Mouse (Mus musculus): ENCODE data around the gene Elovl3.
A peak's percentile ranks its signal among the peaks of the same experiment; 100 is the strongest.
"Not testable (repeated sequence)": the region's sequence is repeated elsewhere in the genome, so short reads cannot be mapped to it uniquely, and the experiment has no call there.

Elovl3 gene

GRCm38 (mm10) chr19:46131694-46132525 is at the start of gene Elovl3:
Gene Elovl3, plus strand, starts transcription at chr19:46131897.
- DNase-seq, result peak; percentile 15 to 21

GRCm38 (mm10) chr19:46085185-46085584 is 46.5 kb upstream of the Elovl3 start:
- no peak for DNase-seq

GRCm38 (mm10) chr19:46086337-46086736 is 45.4 kb upstream of the Elovl3 start:
- DNase-seq, result peak; percentile 58 to 69

GRCm38 (mm10) chr19:46087871-46088270 is 43.8 kb upstream of the Elovl3 start:
- DNase-seq, result peak; percentile 40 to 62

GRCm38 (mm10) chr19:46091641-46092040 is 40.1 kb upstream of the Elovl3 start:
- DNase-seq, result no peak

GRCm38 (mm10) chr19:46094144-46094543 is 37.6 kb upstream of the Elovl3 start:
- DNase-seq, result no peak

DNA sequence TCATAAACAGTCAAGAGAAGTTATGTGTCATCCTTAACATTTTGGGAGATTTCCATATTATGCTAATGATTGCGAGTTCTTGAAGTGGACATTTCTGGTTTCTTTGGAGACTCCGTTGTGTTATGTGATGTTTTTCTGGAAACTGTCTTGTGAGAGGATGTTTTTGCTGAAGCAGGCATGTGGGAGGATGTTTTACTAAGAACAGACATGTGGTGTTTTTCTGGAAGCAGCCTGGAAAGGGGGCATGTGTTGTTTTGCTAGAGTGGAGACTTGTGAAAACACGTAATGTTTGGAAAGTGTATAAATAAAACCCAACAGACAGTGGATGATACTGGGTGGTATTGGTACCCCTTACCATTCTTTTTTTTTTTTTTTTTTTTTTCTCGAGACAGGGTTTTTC is 36.4 kb upstream of the Elovl3 start:
- DNase-seq, result no peak

- no peak for DNase-seq
Measured at GRCm38 (mm10) chr19:46096396-46096795, 35.3 kb upstream of the Elovl3 start.

DNA sequence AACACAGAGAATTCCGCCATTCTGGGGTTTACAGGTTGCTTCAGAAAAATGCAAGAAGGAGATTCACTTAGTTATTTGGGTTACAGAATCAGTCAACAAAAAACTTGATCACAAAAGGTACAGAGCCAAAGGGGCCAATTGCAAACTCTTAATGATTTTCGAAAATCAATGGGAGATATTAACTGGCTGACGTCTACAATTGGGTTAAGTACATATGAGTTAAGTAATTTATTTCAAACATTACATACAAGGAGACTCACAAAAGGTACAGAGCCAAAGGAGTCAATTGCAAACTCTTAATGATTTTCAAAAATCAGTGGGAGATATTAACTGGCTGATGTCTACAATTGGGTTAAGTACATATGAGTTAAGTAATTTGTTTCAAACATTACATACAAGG is 32.1 kb upstream of the Elovl3 start:
- no peak for DNase-seq

- DNase-seq, result peak; percentile 38 to 51
Measured at GRCm38 (mm10) chr19:46103437-46104186, 28.1 kb upstream of the Elovl3 start.

GRCm38 (mm10) chr19:46104187-46104557 is 27.5 kb upstream of the Elovl3 start:
- DNase-seq, result no peak

- no peak for DNase-seq
Measured at GRCm38 (mm10) chr19:46110214-46110613, 21.5 kb upstream of the Elovl3 start.

GRCm38 (mm10) chr19:46110781-46111180 is 20.9 kb upstream of the Elovl3 start:
- DNase-seq, result no peak

GRCm38 (mm10) chr19:46114617-46115016 is 17.1 kb upstream of the Elovl3 start:
- DNase-seq, result no peak

GRCm38 (mm10) chr19:46119458-46119857 is 12.2 kb upstream of the Elovl3 start:
- DNase-seq, result no peak

DNA sequence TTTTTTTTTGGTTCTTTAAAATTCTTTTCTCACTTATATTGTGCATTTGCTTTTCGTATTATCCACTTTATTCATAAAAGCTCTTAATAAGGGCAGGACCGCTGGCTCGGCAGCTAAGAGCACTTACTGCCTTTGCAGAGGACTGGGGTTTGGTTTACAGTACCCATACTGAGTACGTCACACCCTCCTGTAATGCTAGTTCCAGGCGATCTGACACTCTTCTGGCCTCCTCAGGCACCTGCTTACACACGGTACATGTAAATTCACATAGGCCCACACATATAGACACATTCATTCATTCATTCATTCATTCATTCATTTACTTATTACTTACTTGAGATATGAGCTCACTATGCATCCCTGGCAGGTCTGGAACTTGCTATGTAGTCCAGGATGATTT is 10.8 kb upstream of the Elovl3 start:
- no peak for DNase-seq

GRCm38 (mm10) chr19:46123876-46124275 is 7.8 kb upstream of the Elovl3 start:
- no peak for DNase-seq

GRCm38 (mm10) chr19:46124651-46125050 is 7.0 kb upstream of the Elovl3 start:
- DNase-seq, result no peak

- DNase-seq, result no peak
Measured at GRCm38 (mm10) chr19:46126301-46126700, 5.4 kb upstream of the Elovl3 start.

DNA sequence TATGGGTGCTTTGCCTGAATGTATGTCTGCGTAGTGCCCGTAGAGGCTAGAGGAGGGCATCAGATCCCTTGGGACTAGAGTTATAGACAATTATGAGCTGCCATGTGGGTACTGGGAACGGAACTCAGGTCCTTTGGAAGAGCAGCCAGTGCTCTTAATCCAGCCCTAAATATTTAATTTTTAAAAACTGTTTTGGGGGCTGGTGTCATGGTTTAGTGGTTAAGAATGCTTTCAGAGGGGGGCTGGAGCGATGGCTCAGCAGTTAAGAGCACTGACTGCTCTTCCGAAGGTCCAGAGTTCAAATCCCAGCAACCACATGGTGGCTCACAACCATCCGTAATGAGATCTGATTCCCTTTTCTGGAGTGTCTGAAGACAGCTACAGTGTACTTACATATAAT is 2.0 kb upstream of the Elovl3 start:
- not testable (repeated sequence) for DNase-seq

- no peak for DNase-seq
Measured at GRCm38 (mm10) chr19:46131283-46131682, 414 bp upstream of the Elovl3 start.

DNA sequence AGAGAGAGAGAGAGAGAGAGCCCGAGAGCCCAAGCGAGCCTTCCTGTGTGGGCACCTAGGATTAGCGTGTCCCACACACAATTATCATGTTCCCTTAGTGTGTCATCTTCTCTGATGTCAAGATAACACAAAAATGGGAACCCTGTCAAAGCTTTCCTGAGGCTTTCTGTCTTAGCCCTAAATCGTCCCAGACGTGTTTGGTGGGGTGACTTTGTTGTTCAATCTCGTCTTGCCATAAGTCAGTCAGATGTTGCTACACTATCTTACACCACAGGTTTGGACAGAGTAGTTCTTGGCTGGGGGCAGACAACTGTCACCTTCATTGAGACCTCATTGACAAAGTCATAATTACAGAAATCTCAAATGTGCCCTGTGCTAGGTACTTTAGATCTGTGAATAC is 880 bp downstream of the Elovl3 start:
- no peak for DNase-seq

DNA sequence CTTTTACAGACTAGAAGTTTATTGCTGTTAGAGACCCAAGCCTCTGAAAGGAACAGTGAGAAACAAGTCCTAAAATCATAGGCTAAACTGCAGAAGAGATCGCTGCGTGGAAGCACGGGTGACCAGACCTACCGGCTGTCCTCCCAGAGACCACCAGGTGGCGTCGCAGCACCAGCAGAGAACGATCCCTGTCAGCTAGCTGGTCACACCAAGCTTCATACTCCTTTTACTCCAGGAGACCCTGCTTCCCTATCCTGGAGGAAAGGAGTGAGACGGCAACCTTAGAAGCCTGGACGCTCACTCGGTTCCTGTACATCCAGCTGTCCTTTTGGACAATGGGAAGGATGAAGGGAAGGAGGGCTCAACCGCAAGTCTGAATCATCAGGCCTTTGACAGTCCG is 3.6 kb downstream of the Elovl3 start:
- DNase-seq, result peak; percentile 97 to 98
